Mouse (Mus musculus) activated CD4-positive, CD25-positive, alpha-beta regulatory T cell, adult 9 weeks (primary cell): ENCODE measurements around the gene Tipin. TPM values are rescaled to one million over a fixed set of nuclear protein-coding genes. Genes with fewer than 3 reads are reported as not detected.

ENCODE experiments used
- polyA plus RNA-seq: library from polyadenylated mRNA; unstranded; fragments of 100-300 nt; shearing (Covaris generic); gene quantifications from one replicate; pipeline ENCODE4 v1.2.1, GENCODE M21; 2017

Tipin gene
- 50.2 TPM for polyA plus RNA-seq

GRCm38 (mm10) chr9:64281105-64281780, at the start of gene Tipin:
TSS of gene Tipin (plus strand) at chr9:64281581.

GRCm38 (mm10) chr9:64234768-64235435, 46.5 kb upstream of the Tipin start, which contains the start of gene Uchl4:
TSS of gene Uchl4 (plus strand) at chr9:64235201.

GRCm38 (mm10) chr9:64253021-64253904, 28.1 kb upstream of the Tipin start, which contains the start of gene Map2k1:
TSS of gene Map2k1 (minus strand) at chr9:64253631.

GRCm38 (mm10) chr9:64341254-64341566, 59.8 kb downstream of the Tipin start, which contains the start of gene Dis3l:
TSS of gene Dis3l (minus strand) at chr9:64341288.

Other genes starting within 250 kb of the Tipin start
- gene Lctl, start 164.4 kb upstream of the Tipin start, polyA plus RNA-seq: not detected
- gene Zwilch, start 108.5 kb upstream of the Tipin start, polyA plus RNA-seq: 3.0 TPM
- gene Rpl4, start 108.2 kb upstream of the Tipin start, polyA plus RNA-seq: 1,713 TPM
- 68.8 TPM for gene Snapc5, start 102.3 kb upstream of the Tipin start, polyA plus RNA-seq
- 12.7 TPM for gene Uchl4, start 46.4 kb upstream of the Tipin start, polyA plus RNA-seq
- 68.8 TPM for gene Map2k1, start 27.9 kb upstream of the Tipin start, polyA plus RNA-seq
- 18.8 TPM for gene Dis3l, start 59.7 kb downstream of the Tipin start, polyA plus RNA-seq
- gene Megf11, start 104.0 kb downstream of the Tipin start, polyA plus RNA-seq: 0.20 TPM